Mouse (Mus musculus) forebrain, embryonic 12.5 days (tissue): Measurements from ENCODE around the gene Atp11a. TPM values are rescaled to one million over a fixed set of nuclear protein-coding genes. Genes with fewer than 3 reads are reported as not detected.

Source experiments
- ATAC-seq: fragments of 200-750 bp; cut with Nextera tagmentation; 2 replicates; pipeline ENCODE4 v1.8.0; 2017; ENCODE audit warnings: moderate TSS enrichment; ENCODE audit not compliant: low FRiP score
- H3K27ac ChIP-seq: fragments of 300-500 bp; sonication (generic); 2 replicates; pipeline ENCODE4 v1.5.1; 2016; ENCODE audit warnings: mild to moderate bottlenecking
- H3K27me3 ChIP-seq: fragments of 300-500 bp; sonication (generic); 2 replicates; pipeline ENCODE4 v1.6.1; 2016; ENCODE audit warnings: mild to moderate bottlenecking
- H3K36me3 ChIP-seq: fragments of 300-500 bp; sonication (generic); replicated peaks from 2 replicates; pipeline ENCODE4 v1.6.1; 2016; ENCODE audit warnings: mild to moderate bottlenecking
- H3K4me1 ChIP-seq: fragments of 300-500 bp; sonication (generic); 2 replicates; pipeline ENCODE4 v1.6.1; 2016
- H3K4me2 ChIP-seq: fragments of 300-500 bp; sonication (generic); 2 replicates; pipeline ENCODE4 v1.6.1; 2016; ENCODE audit warnings: mild to moderate bottlenecking, moderate library complexity
- H3K4me3 ChIP-seq: fragments of 300-500 bp; sonication (generic); replicated peaks from 2 replicates; pipeline ENCODE4 v1.5.1; 2016; ENCODE audit warnings: mild to moderate bottlenecking
- H3K9ac ChIP-seq: fragments of 300-500 bp; sonication (generic); 2 replicates; pipeline ENCODE4 v1.6.1; 2016; ENCODE audit warnings: mild to moderate bottlenecking
- H3K9me3 ChIP-seq: fragments of 300-500 bp; sonication (generic); 2 replicates; pipeline ENCODE4 v1.6.1; 2016
- WGBS: fragments of 180-500 bp; shearing (Covaris S2); methylation state at CpG from one replicate; pipeline ENCODE4 v1.1.7; 2016; 5-methylcytosine and 5-hydroxymethylcytosine counted together
- polyA plus RNA-seq: library from polyadenylated mRNA; unstranded; fragments of >200 nt; fragmentation: Nextera tagmentation; extraction: Ambion mirVana; gene quantifications from 2 replicates; pipeline ENCODE4 v1.2.1, GENCODE M21; 2016

Gene Atp11a
- polyA plus RNA-seq, 1 experiment from 2014 or later = 19.1 TPM

DNA sequence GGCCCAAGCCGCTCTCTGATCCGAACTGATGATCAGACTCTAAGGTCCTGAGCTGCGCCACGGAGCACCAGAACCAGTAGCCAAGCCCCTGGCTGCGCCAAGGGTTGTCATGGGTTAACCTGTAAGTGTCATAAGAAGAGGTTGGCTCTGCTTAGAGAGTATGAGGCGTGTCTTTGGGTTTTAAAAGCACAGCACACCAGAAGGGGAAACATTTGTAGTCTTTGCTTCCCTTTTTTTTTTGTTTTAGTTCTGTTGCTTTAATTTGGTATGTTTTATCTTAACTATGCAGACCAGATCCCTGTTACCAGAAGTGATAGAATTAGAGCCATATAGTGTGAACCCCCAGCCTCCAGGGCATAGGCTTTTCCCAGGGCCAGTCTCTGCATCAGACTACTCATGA lies 123.3 kb downstream of the Atp11a start:
- H3K9ac ChIP-seq = no peak overlapping the region
- ATAC-seq = no peak
- H3K36me3 ChIP-seq = peaks cover 51% of the 10 kb centered on the region
- no peaks in the 10 kb centered on the region for H3K27me3 ChIP-seq
- H3K4me1 ChIP-seq = peaks cover 18% of the 10 kb centered on the region
- no peak overlapping the region for H3K4me2 ChIP-seq
- H3K27ac ChIP-seq = no peak overlapping the region
- no peak overlapping the region for H3K4me3 ChIP-seq
- WGBS = 91% methylated on average over 6 of the region's 6 CpGs
- H3K9me3 ChIP-seq = no peaks in the 10 kb centered on the region

DNA sequence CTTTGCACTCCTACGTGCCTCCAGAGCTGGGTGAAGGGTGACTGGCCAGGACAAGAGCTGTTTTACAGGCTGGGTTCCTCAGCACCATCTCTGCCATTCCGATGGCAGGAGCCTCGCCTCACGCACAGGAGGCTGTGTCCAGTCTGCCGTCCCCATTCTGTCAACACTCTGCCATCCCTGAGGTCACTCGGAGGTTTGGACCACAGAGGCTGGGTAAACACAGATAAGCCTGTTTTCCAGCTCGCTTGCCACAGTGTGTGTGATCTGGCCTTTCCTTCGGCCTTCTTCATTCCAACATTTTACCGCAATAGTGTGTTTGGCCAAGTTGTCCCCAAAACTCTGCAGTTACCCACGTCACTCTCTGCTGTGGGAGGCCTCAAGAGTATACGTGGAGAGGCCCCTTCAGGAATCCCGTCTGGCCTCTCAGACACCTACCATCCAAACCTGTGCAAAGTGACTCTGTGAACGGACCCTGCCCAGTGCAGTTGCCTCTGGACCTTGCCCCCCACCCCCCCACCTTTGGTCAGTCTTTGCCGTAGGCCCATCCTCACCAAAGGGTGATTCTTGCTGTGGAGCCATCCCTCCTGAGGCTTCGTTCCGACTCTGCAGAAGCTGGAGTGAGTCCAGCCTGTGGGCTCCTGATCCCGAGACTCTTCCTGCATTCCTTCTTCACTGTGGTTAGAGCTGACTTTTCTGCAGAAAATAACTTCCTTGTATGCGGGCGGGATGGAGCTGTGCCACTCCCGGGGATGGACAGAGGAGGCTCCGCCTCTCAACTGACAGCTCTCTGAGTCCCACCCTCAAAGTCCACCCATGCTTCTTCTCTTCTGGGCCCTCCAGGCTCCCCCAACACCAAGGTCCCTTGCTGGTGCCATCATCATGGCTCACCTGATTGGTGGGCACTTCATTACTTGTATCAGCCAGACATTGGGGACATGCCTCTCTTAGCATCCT lies 126.5 kb downstream of the Atp11a start:
- H3K4me1 ChIP-seq = no peaks in the 10 kb centered on the region
- ATAC-seq = no peak
- no peak overlapping the region for H3K4me2 ChIP-seq
- H3K4me3 ChIP-seq = no peak overlapping the region
- no peaks in the 10 kb centered on the region for H3K9me3 ChIP-seq
- 56% methylated on average over 21 of the region's 21 CpGs for WGBS
- no peaks in the 10 kb centered on the region for H3K27me3 ChIP-seq
- peaks cover 64% of the 10 kb centered on the region for H3K36me3 ChIP-seq
- no peak overlapping the region for H3K27ac ChIP-seq
- H3K9ac ChIP-seq = no peak overlapping the region

DNA sequence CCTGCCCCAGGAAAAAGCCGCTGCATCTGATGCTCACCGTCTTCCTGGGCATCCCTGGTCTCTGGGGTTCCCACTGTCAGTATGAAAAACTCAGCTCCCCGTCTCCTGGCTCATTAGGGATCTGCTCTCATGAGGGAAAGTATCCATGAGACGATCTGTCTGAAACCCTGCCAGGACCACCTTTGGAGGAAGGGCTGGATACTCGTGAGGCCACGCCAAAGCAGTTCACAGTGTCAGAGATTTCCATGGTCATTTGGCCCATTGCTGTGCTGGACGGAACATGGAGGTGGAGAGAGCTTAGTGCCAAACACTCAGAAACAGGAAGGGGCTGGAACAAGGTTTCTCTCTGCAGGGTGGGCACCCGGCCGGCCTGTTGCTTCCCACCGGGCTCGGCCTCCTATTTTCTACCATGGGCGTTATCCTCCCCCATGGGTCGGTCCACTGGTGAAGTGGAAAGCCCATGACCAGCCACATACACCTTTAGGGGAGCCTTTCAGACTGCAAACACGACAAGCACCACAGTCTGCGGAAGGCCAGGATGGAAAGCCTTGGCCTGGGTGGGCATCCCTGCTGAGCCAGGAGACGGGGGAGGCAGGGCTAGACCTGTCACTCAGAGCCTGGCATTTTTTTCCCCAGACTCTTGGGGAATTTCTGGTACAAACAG lies 131.1 kb downstream of the Atp11a start:
- Histone ChIP-seq H3K36me3 (peaks cover 70% of the 10 kb centered on the region), H3K27ac (no peak overlapping the region), H3K27me3 (no peaks in the 10 kb centered on the region), H3K4me2 (no peak overlapping the region), H3K4me1 (no peaks in the 10 kb centered on the region), H3K4me3 (no peak overlapping the region), H3K9me3 (no peaks in the 10 kb centered on the region), H3K9ac (no peak overlapping the region)
- no peak for ATAC-seq
- WGBS = 89% methylated on average over 16 of the region's 16 CpGs

DNA sequence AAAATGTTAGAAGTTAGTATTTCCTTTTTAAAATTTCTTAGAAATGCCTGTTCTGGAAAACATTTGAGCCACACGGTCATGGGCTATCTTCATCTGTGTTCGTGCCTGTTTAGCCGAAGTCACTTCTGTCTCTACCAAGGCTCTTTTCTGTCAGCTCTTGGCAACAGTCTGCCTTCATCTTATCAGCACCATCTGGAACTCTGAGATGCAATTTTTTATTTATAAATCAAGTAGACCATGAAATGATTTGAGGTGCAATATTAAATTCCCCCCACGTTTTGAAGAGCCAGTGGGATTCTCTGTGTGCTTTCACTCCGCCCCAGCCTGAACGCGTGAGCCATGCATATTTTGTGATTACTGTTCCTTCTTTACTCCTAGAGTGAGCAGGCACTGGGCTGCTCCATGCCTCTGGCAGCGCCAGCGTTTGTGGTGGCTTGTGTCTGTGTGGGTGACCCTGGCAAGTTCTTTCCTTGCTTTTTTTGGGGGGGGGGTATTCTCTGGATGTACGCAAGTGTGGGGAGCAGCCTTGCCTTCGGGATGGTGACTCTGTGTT lies 132.3 kb downstream of the Atp11a start:
- Histone ChIP-seq H3K4me2 (no peak overlapping the region), H3K4me3 (no peak overlapping the region), H3K4me1 (no peaks in the 10 kb centered on the region), H3K9me3 (no peaks in the 10 kb centered on the region), H3K9ac (no peak overlapping the region), H3K36me3 (peaks cover 62% of the 10 kb centered on the region), H3K27me3 (no peaks in the 10 kb centered on the region), H3K27ac (no peak overlapping the region)
- ATAC-seq = no peak
- WGBS = 92% methylated on average over 11 of the region's 11 CpGs

DNA sequence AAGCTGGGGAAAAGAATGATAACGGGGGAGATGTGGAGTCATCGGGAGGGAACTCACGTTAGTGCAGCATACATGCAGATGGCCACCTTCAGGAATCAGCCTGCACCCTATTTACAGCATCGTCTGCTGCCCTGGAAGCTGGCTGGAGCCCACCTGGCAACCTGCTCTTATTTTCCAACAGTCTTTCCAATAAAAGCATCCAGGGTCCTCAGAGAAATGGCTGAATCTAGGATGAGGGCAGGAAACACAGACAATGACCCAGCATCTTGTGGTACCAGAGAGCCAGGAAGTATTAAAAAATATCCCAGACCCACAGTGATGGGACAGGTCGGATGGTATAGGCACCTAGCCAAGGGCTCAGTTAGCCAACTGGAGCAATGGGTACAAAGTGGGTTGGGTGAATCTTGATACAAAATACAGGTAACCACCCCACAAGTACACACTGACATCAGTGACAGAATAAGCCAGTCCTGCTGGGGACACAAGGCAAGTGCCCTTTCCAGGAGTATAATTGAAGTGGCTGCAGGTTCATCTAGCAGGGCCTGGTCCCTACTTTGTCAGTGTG lies 136.2 kb downstream of the Atp11a start:
- no peak overlapping the region for H3K4me2 ChIP-seq
- H3K9me3 ChIP-seq = no peaks in the 10 kb centered on the region
- H3K27ac ChIP-seq = no peak overlapping the region
- H3K36me3 ChIP-seq = peaks cover 42% of the 10 kb centered on the region
- peaks cover 5% of the 10 kb centered on the region for H3K4me1 ChIP-seq
- H3K27me3 ChIP-seq = no peaks in the 10 kb centered on the region
- H3K4me3 ChIP-seq = no peak overlapping the region
- 82% methylated on average over 5 of the region's 5 CpGs for WGBS
- H3K9ac ChIP-seq = no peak overlapping the region
- no peak for ATAC-seq

DNA sequence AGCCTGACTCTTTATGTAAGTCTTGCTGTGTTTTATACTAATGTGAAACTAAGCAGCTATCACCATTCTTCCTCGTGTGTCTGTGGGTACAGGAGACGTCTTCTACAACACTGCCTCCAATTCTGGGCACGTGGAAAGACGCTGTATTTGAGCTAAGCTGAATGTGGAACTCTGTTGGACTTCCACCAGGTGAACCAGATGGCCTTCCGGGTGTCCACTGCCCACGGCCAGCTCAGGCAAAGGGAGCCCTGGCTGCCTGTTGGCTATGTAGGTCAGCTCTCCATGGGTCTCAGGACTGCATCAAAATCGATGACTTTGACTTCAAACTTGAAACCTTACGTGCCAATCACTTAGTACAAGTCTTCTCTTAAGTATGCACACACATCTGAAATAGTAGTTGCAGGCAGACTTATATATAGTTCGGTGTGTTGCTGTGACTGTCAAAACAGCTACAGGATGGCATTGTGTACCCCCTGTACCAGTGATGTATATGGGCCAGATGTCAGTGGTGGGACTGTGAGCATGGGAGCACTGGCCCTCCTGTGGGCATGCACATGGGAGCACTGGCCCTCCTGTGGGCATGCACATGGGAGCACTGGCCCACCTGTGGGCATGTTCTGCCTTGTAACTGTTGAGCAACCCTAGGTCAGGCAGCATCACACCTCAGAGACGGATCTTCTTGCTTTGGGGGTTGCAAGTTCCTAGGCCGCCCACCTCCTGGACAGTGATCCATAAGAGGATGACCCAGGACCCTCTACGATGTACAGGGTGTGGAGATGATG lies 137.2 kb downstream of the Atp11a start:
- H3K4me3 ChIP-seq = no peak overlapping the region
- no peak overlapping the region for H3K4me2 ChIP-seq
- 92% methylated on average over 12 of the region's 12 CpGs for WGBS
- no peak overlapping the region for H3K9ac ChIP-seq
- no peak for ATAC-seq
- H3K27ac ChIP-seq = no peak overlapping the region
- no peaks in the 10 kb centered on the region for H3K27me3 ChIP-seq
- H3K36me3 ChIP-seq = peaks cover 44% of the 10 kb centered on the region
- peaks cover 5% of the 10 kb centered on the region for H3K4me1 ChIP-seq
- H3K9me3 ChIP-seq = no peaks in the 10 kb centered on the region

DNA sequence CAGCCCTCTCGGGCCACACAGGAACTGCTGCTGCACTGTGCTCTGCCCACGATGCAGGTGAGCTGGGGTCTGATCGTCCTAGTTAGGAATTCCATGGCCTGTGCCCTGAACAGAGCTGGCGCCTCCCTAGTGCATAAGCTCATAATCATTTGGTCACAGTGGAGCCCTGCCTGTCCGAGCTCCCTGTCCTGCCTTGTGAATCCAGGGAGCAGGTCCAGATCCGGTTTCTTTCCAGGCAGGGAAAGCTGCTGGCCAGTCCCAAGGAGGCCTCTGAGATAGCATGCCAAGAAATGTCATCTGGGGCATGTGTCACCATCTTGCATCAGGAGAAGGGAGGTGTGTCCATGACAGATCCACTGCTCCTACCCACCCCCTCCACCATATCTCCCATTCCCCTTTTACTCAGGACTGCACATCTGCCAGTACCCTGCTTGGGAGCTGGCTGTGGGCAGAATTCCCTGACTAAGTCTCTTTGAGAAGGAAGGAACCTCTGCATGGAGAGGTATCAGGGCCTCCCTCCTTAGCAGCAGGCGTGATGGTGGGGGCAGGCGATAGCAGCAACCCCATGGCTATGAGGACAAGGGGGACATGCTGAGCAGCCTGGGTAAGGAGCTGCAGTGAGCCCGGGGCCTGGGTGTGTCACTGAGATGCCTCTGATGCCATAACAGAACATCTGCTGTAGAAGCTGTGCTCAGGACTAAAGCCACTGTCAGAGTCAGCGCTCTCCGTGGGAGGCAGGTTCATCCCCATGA lies 138.1 kb downstream of the Atp11a start:
- H3K27ac ChIP-seq = no peak overlapping the region
- WGBS = 83% methylated on average over 11 of the region's 11 CpGs

DNA sequence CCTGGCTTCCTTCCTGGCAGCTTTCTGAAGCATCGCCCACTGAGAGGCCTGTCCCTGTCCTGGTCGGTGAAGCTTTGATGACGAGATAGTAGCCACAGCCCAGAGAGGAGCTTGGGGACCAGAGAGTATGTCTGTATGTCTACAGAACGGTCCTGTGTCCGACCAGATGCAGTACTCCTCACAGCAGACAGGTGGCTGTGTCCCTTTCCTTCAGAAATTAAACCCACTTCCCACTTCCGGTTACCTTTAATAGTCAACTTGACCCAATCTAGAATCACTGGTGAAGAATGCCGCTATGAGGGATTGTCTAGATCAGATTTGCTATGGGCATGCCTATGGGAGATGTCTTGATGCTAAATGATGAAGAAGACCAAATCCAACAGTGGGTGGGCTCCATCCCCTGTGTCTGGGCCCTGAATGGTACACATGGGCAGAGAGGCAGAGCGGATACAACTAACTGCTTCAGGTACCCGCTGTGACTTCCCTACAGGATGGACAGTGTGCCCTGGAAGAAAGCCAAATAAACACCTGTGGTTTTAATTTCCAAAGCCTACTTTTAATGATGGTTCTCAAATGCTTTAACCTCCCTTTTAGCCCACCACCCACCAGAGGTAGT lies 138.8 kb downstream of the Atp11a start:
- peaks cover 32% of the 10 kb centered on the region for H3K36me3 ChIP-seq
- H3K9me3 ChIP-seq = no peaks in the 10 kb centered on the region
- H3K27ac ChIP-seq = no peak overlapping the region
- no peak overlapping the region for H3K9ac ChIP-seq
- 80% methylated on average over 9 of the region's 9 CpGs for WGBS
- H3K4me2 ChIP-seq = no peak overlapping the region
- no peaks in the 10 kb centered on the region for H3K27me3 ChIP-seq
- peaks cover 5% of the 10 kb centered on the region for H3K4me1 ChIP-seq
- no peak overlapping the region for H3K4me3 ChIP-seq
- ATAC-seq = no peak

More for the DNA sequence above, 138.1 kb downstream of the Atp11a start:
- Histone ChIP-seq H3K4me2 (no peak overlapping the region), H3K9me3 (no peaks in the 10 kb centered on the region), H3K4me1 (peaks cover 5% of the 10 kb centered on the region), H3K27me3 (no peaks in the 10 kb centered on the region), H3K36me3 (peaks cover 39% of the 10 kb centered on the region), H3K9ac (no peak overlapping the region), H3K4me3 (no peak overlapping the region)
- ATAC-seq = no peak

DNA sequence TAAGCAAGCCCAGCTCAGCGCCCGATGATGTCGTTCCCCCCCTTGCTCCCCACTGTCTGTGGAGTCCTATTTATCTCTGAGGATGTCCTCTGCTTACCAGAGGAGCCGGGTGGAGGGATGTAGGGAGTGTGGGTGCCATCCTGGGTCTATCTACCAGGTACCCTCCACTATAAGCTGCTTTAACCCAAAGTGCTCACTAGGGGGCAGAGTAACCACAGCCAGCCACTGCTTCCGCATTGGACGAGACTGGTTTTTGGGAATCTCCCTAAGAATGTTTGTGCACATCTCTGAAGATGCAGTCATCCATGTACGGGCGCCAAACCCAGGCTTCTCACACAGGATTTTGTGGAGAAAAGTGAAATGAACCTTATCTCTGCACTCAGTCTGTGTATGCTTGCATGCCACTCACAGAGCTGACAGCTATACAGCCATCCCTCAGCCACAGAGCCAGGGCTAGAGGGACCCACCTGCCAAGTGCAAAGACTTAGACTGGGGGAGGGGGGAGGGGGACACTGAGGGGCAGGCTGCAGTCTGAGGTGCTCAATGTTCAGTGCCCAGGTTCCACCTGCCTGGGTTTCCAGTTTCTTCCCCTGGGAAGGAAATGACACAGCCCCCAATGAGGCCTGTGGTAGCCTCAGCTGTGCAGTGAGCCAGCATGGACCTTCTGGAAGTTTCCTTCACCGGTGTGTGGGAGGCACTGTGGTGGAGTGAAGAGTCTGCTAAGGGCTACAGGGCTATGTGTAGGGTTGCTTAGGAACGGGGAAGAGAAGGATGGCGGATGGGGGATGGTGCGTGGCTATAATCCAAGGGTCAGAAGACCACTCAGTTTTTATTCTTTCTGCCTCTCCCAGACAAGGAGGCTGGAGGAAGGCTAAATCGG lies 139.9 kb downstream of the Atp11a start:
- H3K9ac ChIP-seq = no peak overlapping the region
- WGBS = 53% methylated on average over 13 of the region's 13 CpGs
- no peak overlapping the region for H3K4me3 ChIP-seq
- peak; percentile 57; the same call in 1 of the 2 replicates for ATAC-seq
- no peaks in the 10 kb centered on the region for H3K9me3 ChIP-seq
- peaks cover 21% of the 10 kb centered on the region for H3K36me3 ChIP-seq
- H3K4me2 ChIP-seq = no peak overlapping the region
- peaks cover 5% of the 10 kb centered on the region for H3K4me1 ChIP-seq
- no peak overlapping the region for H3K27ac ChIP-seq
- no peaks in the 10 kb centered on the region for H3K27me3 ChIP-seq

DNA sequence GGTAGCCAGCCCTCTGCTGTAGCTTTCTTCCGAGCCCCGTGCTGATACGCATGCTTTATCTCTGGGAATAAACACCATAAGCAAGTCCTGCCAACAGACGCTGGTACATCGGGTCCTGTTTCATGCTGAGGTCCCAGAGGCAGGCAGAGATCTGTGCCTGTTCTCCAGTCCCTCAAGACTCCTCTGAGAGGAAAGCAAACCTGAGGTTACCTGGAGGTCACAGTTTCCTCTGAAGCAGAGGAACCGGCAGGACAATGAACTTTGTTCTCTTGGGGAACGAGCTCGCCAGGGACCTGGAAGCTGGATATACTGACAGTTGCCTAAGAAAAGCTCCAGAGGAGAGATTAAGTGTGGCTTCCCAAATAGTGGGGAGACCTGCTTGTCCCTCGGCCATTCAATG lies 141.0 kb downstream of the Atp11a start:
- Histone ChIP-seq H3K4me2 (no peak overlapping the region), H3K4me1 (peaks cover 5% of the 10 kb centered on the region), H3K9me3 (no peaks in the 10 kb centered on the region), H3K27ac (no peak overlapping the region), H3K27me3 (no peaks in the 10 kb centered on the region), H3K36me3 (peaks cover 11% of the 10 kb centered on the region), H3K9ac (no peak overlapping the region), H3K4me3 (no peak overlapping the region)
- WGBS = 75% methylated on average over 9 of the region's 9 CpGs
- no peak for ATAC-seq
